Comparison of ENCODE assay signal across 9 mouse cellular contexts in the genomic region with DNA sequence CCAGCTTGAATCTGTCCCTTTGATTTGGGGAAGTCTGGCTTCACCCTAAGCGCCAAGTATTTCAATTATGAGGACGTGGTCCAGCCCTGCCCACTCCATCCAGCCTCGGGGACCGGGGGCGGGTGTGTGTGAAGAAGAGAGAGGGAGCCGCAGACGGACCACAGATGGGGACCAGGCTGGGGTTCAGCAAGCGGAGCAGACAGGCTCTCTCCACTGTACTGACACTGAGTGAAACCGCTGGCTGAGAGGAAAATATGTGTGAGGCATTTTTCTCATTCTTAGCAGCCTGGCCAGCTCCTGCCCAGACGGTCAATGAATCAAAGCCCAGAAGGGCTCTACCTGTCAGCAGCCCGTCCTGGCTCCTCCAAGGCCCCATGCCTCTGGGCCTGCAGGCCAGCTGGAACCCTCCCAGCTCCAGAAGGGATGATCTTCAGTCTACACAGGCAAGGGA. TPM values are rescaled to one million over a fixed set of nuclear protein-coding genes. Genes with fewer than 3 reads are reported as not detected.
DNase-seq lines count a peak whose midpoint lies in the region; ATAC-seq lines count a peak whose summit lies in the region.
"Had no signal": no experiment of that assay in that cellular context is flagged by ENCODE, and none has a peak within 500 bp of the region (broad histone marks: within the 10 kb centered on the region; RNA-seq: fewer than 3 reads in every experiment).

No protein-coding gene starts in this region.

- no peaks in the 10 kb centered on the region for H3K9me3 ChIP-seq in stomach, embryonic 14.5 days (ENCODE audit: control insufficient read depth, low read depth, low read length)

- H3K9ac ChIP-seq in stomach, embryonic 14.5 days (replicated peaks; ENCODE audit: low read depth, low read length), result no peak overlapping the region

- H3K4me1 ChIP-seq in stomach, embryonic 14.5 days (ENCODE audit: control insufficient read depth, insufficient read depth, low read length), result 0 out of 2 replicates have a peak, but pooled peaks cover 10% of the 10 kb centered on the region

- H3K4me2 ChIP-seq in stomach, embryonic 14.5 days (replicated peaks; ENCODE audit: low read depth, low read length), result no peak overlapping the region

- 31% methylated on average over 11 of the region's 11 CpGs for WGBS in stomach, embryonic 14.5 days

- H3K36me3 ChIP-seq in stomach, embryonic 14.5 days (ENCODE audit: control insufficient read depth, insufficient read depth, low read length), result no peaks in the 10 kb centered on the region

- H3K27me3 ChIP-seq in stomach, embryonic 14.5 days (ENCODE audit: control insufficient read depth, insufficient read depth, low read length), result no peaks in the 10 kb centered on the region

- no peak overlapping the region for H3K4me3 ChIP-seq in stomach, embryonic 14.5 days (ENCODE audit: low read depth, low read length)

- 0 out of 4 replicates have a peak, but pooled peaks have one; percentile 22 to 27 for ATAC-seq in hematopoietic stem cell, adult 5-6 weeks (replicated peaks in 1 of 2; ENCODE audit: insufficient read depth in 1 of 2, low FRiP score in 2 of 2, low TSS enrichment in 1 of 2, low read depth in 1 of 2, poor library complexity in 2 of 2, severe bottlenecking in 2 of 2)
- ATAC-seq in stomach, embryonic 14.5 days (ENCODE audit: insufficient number of reproducible peaks, insufficient read depth, low FRiP score, low read depth), result peak; percentile 59; the same call in 1 of the 2 replicates

- peak overlapping the region; percentile 10; the same call in 1 of the 2 replicates for H3K27ac ChIP-seq in stomach, embryonic 14.5 days (ENCODE audit: low read length)

- peak; percentile 53 for DNase-seq in kidney, postnatal 14 days
- no peak for DNase-seq in kidney, postnatal 25 days
- DNase-seq in heart, adult 9 months (ENCODE audit: low spot score in 2 of 2), result peak; percentile 38 to 50
- DNase-seq in adrenal gland, adult 18-20 months (ENCODE audit: low spot score in 2 of 2), result no peak
- DNase-seq in layer of hippocampus, postnatal 10 days (ENCODE audit: low spot score in 2 of 2), result no peak
- DNase-seq: thymus, adult 18-20 months had no signal

RNA-seq across cellular contexts. Expression of a gene that starts 19.1 kb away (rescaled TPM):
- 19.3 and 22.7 TPM in 2 replicates for total RNA-seq in hematopoietic stem cell, adult 5-6 weeks (2017)
- polyA plus RNA-seq in stomach, embryonic 14.5 days (2014; fragmentation: Nextera tagmentation; extraction: Ambion mirVana), result 0.30 and 0.32 TPM in 2 replicates
- total RNA-seq in adrenal gland, adult 18-20 months (2021), result under 1 TPM; 0.07 to 0.86 TPM
- total RNA-seq in layer of hippocampus, postnatal 10 days (2021), result under 1 TPM; 0.59 to 0.71 TPM
- polyA plus RNA-seq: forebrain, embryonic 11.5 days had no signal

RNA-seq across cellular contexts. Expression of a gene that starts 40.2 kb away (rescaled TPM):
- total RNA-seq in hematopoietic stem cell, adult 5-6 weeks (2017), result 20.2 and 22.8 TPM in 2 replicates
- polyA plus RNA-seq in stomach, embryonic 14.5 days (2014; fragmentation: Nextera tagmentation; extraction: Ambion mirVana), result 0.18 TPM in 1 of 2 replicates, not detected in the other
- under 1 TPM in 1 of 2 experiments, not detected in 1; 0.16 TPM for total RNA-seq in adrenal gland, adult 18-20 months (2021)
- not detected for total RNA-seq in layer of hippocampus, postnatal 10 days (2021)
- polyA plus RNA-seq: forebrain, embryonic 11.5 days had no signal

RNA-seq across cellular contexts. Expression of a gene that starts 58.4 kb away (rescaled TPM):
- total RNA-seq in hematopoietic stem cell, adult 5-6 weeks (2017), result 1.9 TPM in 2 replicates
- 2.6 and 3.3 TPM in 2 replicates for polyA plus RNA-seq in stomach, embryonic 14.5 days (2014; fragmentation: Nextera tagmentation; extraction: Ambion mirVana)
- total RNA-seq in adrenal gland, adult 18-20 months (2021), result 1 to 10 TPM; 3.0 to 5.1 TPM
- 1 to 10 TPM; 4.0 to 5.5 TPM for total RNA-seq in layer of hippocampus, postnatal 10 days (2021)

Comparison
In these comparisons a context has a peak if more than half of its experiments do, and no peak if none do; other contexts are left out.
1. DNase-seq: peak in kidney, postnatal 14 days (single experiment) and heart, adult 9 months (2 of 2); none in kidney, postnatal 25 days (0 of 2), adrenal gland, adult 18-20 months (0 of 2) and layer of hippocampus, postnatal 10 days (0 of 2).
2. RNA of a gene that starts 19.1 kb away (total RNA-seq): 19.3 to 22.7 TPM in hematopoietic stem cell, adult 5-6 weeks; 0.07 to 0.86 TPM in adrenal gland, adult 18-20 months and 0.59 to 0.71 TPM in layer of hippocampus, postnatal 10 days; every median in the first group is over 10 times any median in the second.
3. RNA of a gene that starts 40.2 kb away (total RNA-seq): 20.2 to 22.8 TPM in hematopoietic stem cell, adult 5-6 weeks; not detected in layer of hippocampus, postnatal 10 days and 0.16 TPM in adrenal gland, adult 18-20 months; every median in the first group is over 10 times any median in the second.